Mouse (Mus musculus) testis, postnatal 14 days (tissue): ENCODE results near the gene D1Pas1.
A peak's percentile ranks its signal among the peaks of the same experiment; 100 is the strongest.

Source experiments
- DNase-seq: peaks from one replicate; pipeline ENCODE4 v3.0.0; 2021; ENCODE audit warnings: low spot score

The D1Pas1 gene

GRCm38 (mm10) chr1:186967201-186967812 is at the start of gene D1Pas1:
Gene D1Pas1, plus strand, starts transcription at chr1:186967416.
- DNase-seq = peak; percentile 88

GRCm38 (mm10) chr1:186922489-186923370 is 44.5 kb upstream of the D1Pas1 start:
- no peak for DNase-seq

GRCm38 (mm10) chr1:186924027-186924426 is 43.2 kb upstream of the D1Pas1 start:
- no peak for DNase-seq

- no peak for DNase-seq
These were observed 41.8 kb upstream of the D1Pas1 start for GRCm38 (mm10) chr1:186925411-186925810.

- DNase-seq = no peak
These were observed 40.8 kb upstream of the D1Pas1 start for GRCm38 (mm10) chr1:186926316-186926949.

GRCm38 (mm10) chr1:186926950-186927316 is 40.3 kb upstream of the D1Pas1 start:
- DNase-seq = no peak

- no peak for DNase-seq
These were observed 39.7 kb upstream of the D1Pas1 start for GRCm38 (mm10) chr1:186927494-186927893.

- DNase-seq = no peak
These were observed 36.9 kb upstream of the D1Pas1 start for GRCm38 (mm10) chr1:186930160-186930887.

GRCm38 (mm10) chr1:186930888-186931233 is 36.4 kb upstream of the D1Pas1 start:
- no peak for DNase-seq

- DNase-seq = no peak
These were observed 33.0 kb upstream of the D1Pas1 start for GRCm38 (mm10) chr1:186934205-186934604.

- no peak for DNase-seq
These were observed 14.8 kb upstream of the D1Pas1 start for GRCm38 (mm10) chr1:186952381-186952780.

- DNase-seq = no peak
These were observed 12.6 kb upstream of the D1Pas1 start for GRCm38 (mm10) chr1:186954591-186954990.

- no peak for DNase-seq
These were observed 7.8 kb upstream of the D1Pas1 start for GRCm38 (mm10) chr1:186959380-186959779.

GRCm38 (mm10) chr1:186964143-186964875 is 2.9 kb upstream of the D1Pas1 start:
- no peak for DNase-seq

- DNase-seq = peak; percentile 61
These were observed 710 bp downstream of the D1Pas1 start for GRCm38 (mm10) chr1:186967926-186968325.

GRCm38 (mm10) chr1:186976937-186977540 is 9.8 kb downstream of the D1Pas1 start:
- DNase-seq = no peak

- DNase-seq = no peak
These were observed 10.6 kb downstream of the D1Pas1 start for GRCm38 (mm10) chr1:186977801-186978200.

GRCm38 (mm10) chr1:186979465-186979864 is 12.2 kb downstream of the D1Pas1 start:
- DNase-seq = no peak

GRCm38 (mm10) chr1:186980503-186980902 is 13.3 kb downstream of the D1Pas1 start:
- DNase-seq = no peak

- DNase-seq = no peak
These were observed 17.9 kb downstream of the D1Pas1 start for GRCm38 (mm10) chr1:186985131-186985530.

- no peak for DNase-seq
These were observed 18.9 kb downstream of the D1Pas1 start for GRCm38 (mm10) chr1:186986086-186986485.
